Mouse (Mus musculus): ENCODE data around the gene Gm47995. TPM values are rescaled to one million over a fixed set of nuclear protein-coding genes. Genes with fewer than 3 reads are reported as not detected.
"Not testable (repeated sequence)": the region's sequence is repeated elsewhere in the genome, so short reads cannot be mapped to it uniquely, and the experiment has no call there.

The Gm47995 gene
- 0.25 and 0.51 TPM in 2 replicates for polyA plus RNA-seq (2015; fragmentation: Nextera tagmentation; extraction: Ambion mirVana)

GRCm38 (mm10) chr1:151198120-151198519 lies at the start of gene Gm47995:
Gene Gm47995 (plus strand): TSS chr1:151198448.
- not testable (repeated sequence) for H3K4me1 ChIP-seq; H3K4me2 ChIP-seq; ATAC-seq (replicated peaks; ENCODE audit: low FRiP score); H3K9me3 ChIP-seq (replicated peaks); H3K4me3 ChIP-seq (replicated peaks); H3K36me3 ChIP-seq; H3K27me3 ChIP-seq; H3K27ac ChIP-seq; H3K9ac ChIP-seq
- WGBS: 82% methylated on average over 3 of the region's 4 CpGs

GRCm38 (mm10) chr1:151150211-151150610 lies 48.0 kb upstream of the Gm47995 start:
- Histone ChIP-seq H3K36me3 (no peaks in the 10 kb centered on the region), H3K9me3 (replicated peaks) (no peaks in the 10 kb centered on the region), H3K9ac (no peak overlapping the region), H3K27ac (no peak overlapping the region), H3K4me1 (no peaks in the 10 kb centered on the region), H3K4me2 (no peak overlapping the region), H3K27me3 (no peaks in the 10 kb centered on the region), H3K4me3 (replicated peaks) (no peak overlapping the region)
- no peak for ATAC-seq (replicated peaks; ENCODE audit: low FRiP score)
- 90% methylated on average over 7 of the region's 7 CpGs for WGBS

GRCm38 (mm10) chr1:151151089-151151488 lies 47.2 kb upstream of the Gm47995 start:
- WGBS: 68% methylated on average over 2 of the region's 2 CpGs
- H3K27ac ChIP-seq: no peak overlapping the region
- H3K4me2 ChIP-seq: no peak overlapping the region
- H3K27me3 ChIP-seq: no peaks in the 10 kb centered on the region
- ATAC-seq (replicated peaks; ENCODE audit: low FRiP score): no peak
- no peaks in the 10 kb centered on the region for H3K4me1 ChIP-seq
- no peak overlapping the region for H3K9ac ChIP-seq
- no peaks in the 10 kb centered on the region for H3K36me3 ChIP-seq
- no peak overlapping the region for H3K4me3 ChIP-seq (replicated peaks)
- H3K9me3 ChIP-seq (replicated peaks): no peaks in the 10 kb centered on the region

- WGBS: 86% methylated on average over 6 of the region's 6 CpGs
- H3K36me3 ChIP-seq: no peaks in the 10 kb centered on the region
- no peaks in the 10 kb centered on the region for H3K9me3 ChIP-seq (replicated peaks)
- H3K4me1 ChIP-seq: peaks cover 5% of the 10 kb centered on the region
- H3K4me2 ChIP-seq: no peak overlapping the region
- no peak overlapping the region for H3K9ac ChIP-seq
- H3K27me3 ChIP-seq: no peaks in the 10 kb centered on the region
- no peak overlapping the region for H3K4me3 ChIP-seq (replicated peaks)
- ATAC-seq (replicated peaks; ENCODE audit: low FRiP score): no peak
- no peak overlapping the region for H3K27ac ChIP-seq
Observed at GRCm38 (mm10) chr1:151153056-151153652, 45.1 kb upstream of the Gm47995 start.

GRCm38 (mm10) chr1:151154131-151154530 lies 44.1 kb upstream of the Gm47995 start:
- not testable (repeated sequence) for H3K36me3 ChIP-seq; H3K9me3 ChIP-seq (replicated peaks); H3K4me3 ChIP-seq (replicated peaks); H3K27me3 ChIP-seq; H3K27ac ChIP-seq; ATAC-seq (replicated peaks; ENCODE audit: low FRiP score); H3K4me2 ChIP-seq; H3K9ac ChIP-seq; H3K4me1 ChIP-seq
- WGBS: 93% methylated on average over 9 of the region's 9 CpGs

GRCm38 (mm10) chr1:151156129-151156528 lies 42.1 kb upstream of the Gm47995 start:
- Histone ChIP-seq H3K9me3 (replicated peaks) (no peaks in the 10 kb centered on the region), H3K9ac (no peak overlapping the region), H3K36me3 (no peaks in the 10 kb centered on the region), H3K4me2 (no peak overlapping the region), H3K27ac (no peak overlapping the region), H3K27me3 (no peaks in the 10 kb centered on the region), H3K4me3 (replicated peaks) (no peak overlapping the region), H3K4me1 (peaks cover 5% of the 10 kb centered on the region)
- WGBS: 93% methylated on average over 3 of the region's 3 CpGs
- no peak for ATAC-seq (replicated peaks; ENCODE audit: low FRiP score)

- WGBS: 82% methylated on average over 7 of the region's 7 CpGs
- H3K27ac ChIP-seq: no peak overlapping the region
- no peaks in the 10 kb centered on the region for H3K9me3 ChIP-seq (replicated peaks)
- no peak overlapping the region for H3K4me3 ChIP-seq (replicated peaks)
- no peak for ATAC-seq (replicated peaks; ENCODE audit: low FRiP score)
- H3K36me3 ChIP-seq: no peaks in the 10 kb centered on the region
- H3K4me1 ChIP-seq: peaks cover 5% of the 10 kb centered on the region
- no peak overlapping the region for H3K9ac ChIP-seq
- no peak overlapping the region for H3K4me2 ChIP-seq
- no peaks in the 10 kb centered on the region for H3K27me3 ChIP-seq
Observed at GRCm38 (mm10) chr1:151156777-151157632, 41.2 kb upstream of the Gm47995 start.

GRCm38 (mm10) chr1:151157963-151158856 lies 40.0 kb upstream of the Gm47995 start:
- Histone ChIP-seq H3K9ac (no peak overlapping the region), H3K4me1 (peaks cover 5% of the 10 kb centered on the region), H3K4me3 (replicated peaks) (no peak overlapping the region), H3K4me2 (no peak overlapping the region), H3K27ac (no peak overlapping the region; the same call in 1 of the 2 replicates), H3K36me3 (no peaks in the 10 kb centered on the region), H3K27me3 (no peaks in the 10 kb centered on the region), H3K9me3 (replicated peaks) (no peaks in the 10 kb centered on the region)
- 58% methylated on average over 9 of the region's 9 CpGs for WGBS
- peak; percentile 75 for ATAC-seq (replicated peaks; ENCODE audit: low FRiP score)

GRCm38 (mm10) chr1:151158857-151159510 lies 39.3 kb upstream of the Gm47995 start:
- Histone ChIP-seq H3K36me3 (no peaks in the 10 kb centered on the region), H3K27me3 (no peaks in the 10 kb centered on the region), H3K4me3 (replicated peaks) (no peak overlapping the region), H3K4me1 (peaks cover 5% of the 10 kb centered on the region), H3K4me2 (no peak overlapping the region), H3K9me3 (replicated peaks) (no peaks in the 10 kb centered on the region), H3K9ac (no peak overlapping the region), H3K27ac (no peak overlapping the region)
- 84% methylated on average over 2 of the region's 2 CpGs for WGBS
- ATAC-seq (replicated peaks; ENCODE audit: low FRiP score): no peak

- WGBS: 35% methylated on average over 8 of the region's 8 CpGs
Observed at GRCm38 (mm10) chr1:151166031-151166430, 32.2 kb upstream of the Gm47995 start.

GRCm38 (mm10) chr1:151167297-151168047 lies 30.8 kb upstream of the Gm47995 start:
- 16% methylated on average over 12 of the region's 12 CpGs for WGBS
- H3K9ac ChIP-seq: no peak overlapping the region
- no peak overlapping the region for H3K4me3 ChIP-seq (replicated peaks)
- H3K4me1 ChIP-seq: peaks cover 22% of the 10 kb centered on the region
- H3K4me2 ChIP-seq: peak overlapping the region; percentile 45
- H3K9me3 ChIP-seq (replicated peaks): no peaks in the 10 kb centered on the region
- peak overlapping the region; percentile 80 for H3K27ac ChIP-seq
- no peaks in the 10 kb centered on the region for H3K36me3 ChIP-seq
- ATAC-seq (replicated peaks; ENCODE audit: low FRiP score): peak; percentile 66
- no peaks in the 10 kb centered on the region for H3K27me3 ChIP-seq

More at GRCm38 (mm10) chr1:151166031-151166430, 32.2 kb upstream of the Gm47995 start:
- no peaks in the 10 kb centered on the region for H3K36me3 ChIP-seq
- no peaks in the 10 kb centered on the region for H3K27me3 ChIP-seq
- no peak overlapping the region for H3K4me2 ChIP-seq
- ATAC-seq (replicated peaks; ENCODE audit: low FRiP score): no peak
- H3K9me3 ChIP-seq (replicated peaks): no peaks in the 10 kb centered on the region
- H3K27ac ChIP-seq: peak overlapping the region; percentile 58
- peaks cover 22% of the 10 kb centered on the region for H3K4me1 ChIP-seq
- H3K9ac ChIP-seq: no peak overlapping the region
- no peak overlapping the region for H3K4me3 ChIP-seq (replicated peaks)

Measured in kidney, embryonic 15.5 days (tissue).